Mouse (Mus musculus): Measurements from ENCODE around the gene Zmiz1.

The Zmiz1 gene

DNA sequence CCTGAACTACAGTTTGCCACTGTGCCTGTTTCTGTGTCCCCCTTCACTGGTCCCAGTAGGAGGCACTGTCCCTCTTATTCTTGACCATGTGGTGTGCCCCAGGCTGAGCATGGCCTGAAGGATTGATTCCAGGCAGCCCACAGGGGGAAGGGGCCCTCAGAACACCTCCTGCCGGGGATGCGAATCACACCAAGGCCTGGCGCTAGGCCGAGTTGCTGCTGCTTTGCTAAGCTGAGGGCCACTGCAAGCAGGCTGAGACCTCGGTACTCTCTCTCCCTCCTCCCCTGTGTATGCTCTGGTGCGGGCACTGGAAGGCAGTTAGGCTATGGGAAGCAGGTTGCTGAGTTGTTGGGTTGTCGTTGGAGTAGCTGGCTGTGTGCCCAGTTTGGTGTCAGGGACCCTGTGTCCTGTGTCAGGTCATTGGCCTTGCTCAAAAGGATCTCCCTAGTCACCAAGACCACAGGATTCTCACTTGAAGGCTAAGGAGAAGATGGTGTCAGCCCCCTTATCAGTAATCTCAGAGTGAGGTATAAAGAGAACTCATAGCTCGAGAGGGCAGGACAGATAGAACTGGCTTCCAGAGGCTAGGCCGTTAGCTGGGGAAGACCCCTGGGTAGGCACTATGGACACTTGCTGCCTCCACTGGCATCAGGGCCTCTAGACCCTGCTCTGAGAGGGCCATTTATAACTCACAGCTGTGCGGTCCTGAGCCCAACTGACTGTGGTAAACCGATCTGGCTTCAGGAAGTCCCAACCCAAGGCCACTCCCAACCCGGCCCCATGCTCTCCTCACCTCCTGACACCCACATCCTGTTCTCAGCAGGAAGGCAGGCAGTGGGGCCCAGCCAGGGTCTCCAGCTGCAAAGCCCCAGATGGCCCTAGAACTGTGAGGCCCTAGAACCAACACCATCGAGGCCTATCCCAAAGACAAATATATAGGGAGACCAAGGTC lies 57.9 kb downstream of the Zmiz1 start:
- peak; percentile 77 for DNase-seq

DNA sequence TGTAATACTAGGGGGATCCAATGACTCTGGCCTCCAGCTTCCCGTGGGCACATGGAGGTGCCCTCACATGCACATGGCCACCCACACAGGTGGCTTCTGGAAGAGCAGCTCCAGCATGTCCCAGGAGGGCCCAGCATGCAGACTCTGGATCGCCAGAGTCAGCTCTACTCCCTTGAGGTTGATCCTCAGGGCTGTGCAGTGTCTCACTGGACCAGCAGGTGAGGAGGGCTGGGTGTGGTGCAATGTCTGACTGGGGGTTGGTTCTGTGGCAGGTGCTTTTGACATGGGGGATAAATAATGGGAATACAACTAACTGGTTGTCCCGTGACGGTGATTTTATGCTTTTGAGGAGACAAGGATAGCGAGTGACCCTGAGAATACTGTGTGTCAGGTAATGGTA lies 59.7 kb downstream of the Zmiz1 start:
- DNase-seq = no peak

DNA sequence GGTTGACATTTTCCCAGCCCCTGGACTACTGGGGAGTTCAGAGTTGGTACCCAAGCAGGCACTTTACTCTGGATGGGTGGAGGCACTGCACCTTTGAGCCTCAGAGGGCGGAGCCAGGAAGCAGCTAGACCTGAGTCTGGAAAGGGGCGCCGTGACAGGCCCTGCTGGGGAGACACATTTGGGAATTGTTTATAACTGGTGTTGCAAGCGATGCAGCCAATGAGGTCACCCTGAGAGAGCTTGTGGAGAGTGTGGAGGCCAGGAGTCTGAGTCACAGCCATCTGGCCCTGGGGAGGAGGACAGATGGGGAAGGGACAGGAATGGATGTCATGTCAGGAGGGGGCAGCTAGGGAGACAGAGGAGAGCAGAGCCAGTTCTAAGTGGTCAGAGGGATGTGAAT lies 60.7 kb downstream of the Zmiz1 start:
- peak; percentile 98 for DNase-seq

DNA sequence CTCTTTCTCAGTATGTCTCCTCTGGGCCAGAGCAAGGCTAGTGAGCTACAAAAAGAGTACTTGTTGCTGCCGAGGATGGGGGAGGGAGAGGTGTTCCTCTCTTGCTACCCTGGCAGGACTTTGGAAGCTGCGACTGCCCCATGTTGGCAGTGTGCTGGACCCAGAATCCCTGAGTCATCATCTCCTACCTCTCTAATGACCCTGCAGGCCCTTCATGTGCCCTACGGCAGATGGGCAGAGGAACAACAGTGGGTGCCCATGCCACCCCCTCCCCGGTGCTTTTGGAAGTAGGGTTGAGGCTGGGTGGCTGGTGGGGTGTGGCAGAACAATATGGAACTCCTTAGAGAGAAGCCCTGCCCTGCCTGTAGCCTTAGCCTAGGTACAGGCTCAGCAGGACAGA lies 61.6 kb downstream of the Zmiz1 start:
- peak; percentile 82 for DNase-seq

DNA sequence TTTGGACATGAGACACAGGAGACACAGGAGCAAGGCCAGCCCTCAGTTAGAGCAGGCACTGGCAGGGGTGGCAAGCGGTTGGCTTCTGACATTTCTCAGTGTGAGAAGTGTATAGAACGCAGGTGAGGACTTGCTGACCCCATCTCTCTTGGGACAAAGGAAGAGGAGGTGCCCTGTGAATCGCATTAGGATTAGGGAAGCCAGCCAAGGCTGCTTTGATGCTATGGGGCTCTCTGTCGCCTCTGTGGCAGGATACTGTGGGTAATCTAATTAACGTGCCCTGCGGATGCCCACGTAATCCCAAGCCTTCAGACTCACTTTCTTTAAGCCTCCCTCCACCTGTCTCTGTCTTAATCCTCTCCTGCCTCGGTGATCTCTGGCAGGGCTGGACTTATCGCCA lies 62.0 kb downstream of the Zmiz1 start:
- DNase-seq = no peak

DNA sequence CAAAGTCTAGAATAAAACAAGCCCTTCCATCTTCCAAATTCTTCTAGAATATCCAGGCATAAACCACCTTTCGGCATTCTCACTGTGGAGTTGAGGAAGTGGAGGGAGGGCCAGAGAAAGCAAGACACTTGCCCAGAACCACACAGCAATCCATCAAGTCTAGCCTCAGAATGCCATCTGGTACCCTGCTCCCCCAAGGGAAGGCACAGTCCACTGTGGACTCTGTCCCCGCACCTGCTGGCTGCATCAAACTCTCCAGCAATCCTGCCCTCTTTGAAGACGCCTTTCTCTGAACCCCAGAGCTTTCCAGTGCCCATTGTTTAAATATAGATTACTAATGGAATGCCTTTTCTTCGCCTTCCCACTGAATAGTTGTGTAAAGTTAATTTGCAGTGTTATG lies 62.5 kb downstream of the Zmiz1 start:
- DNase-seq = no peak

DNA sequence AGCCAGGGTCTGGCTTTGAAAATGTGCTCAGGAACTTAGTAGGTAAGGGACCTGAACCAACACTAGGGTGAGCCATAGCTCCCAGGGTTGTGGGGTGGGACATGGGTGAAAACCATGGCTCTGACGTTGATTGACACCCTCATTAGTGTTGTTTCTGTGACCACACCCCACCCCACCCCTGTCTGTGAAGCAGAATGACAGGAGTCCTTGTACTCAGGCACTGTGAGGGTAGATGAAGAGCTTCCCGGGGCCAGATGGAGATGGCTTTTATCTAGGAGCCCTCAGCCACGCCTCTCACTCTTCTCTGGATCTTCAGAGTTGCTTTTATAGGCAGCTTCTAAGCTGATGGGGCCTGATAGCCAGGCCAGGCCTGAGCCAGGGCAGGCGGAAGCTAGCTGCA lies 63.4 kb downstream of the Zmiz1 start:
- DNase-seq = no peak

DNA sequence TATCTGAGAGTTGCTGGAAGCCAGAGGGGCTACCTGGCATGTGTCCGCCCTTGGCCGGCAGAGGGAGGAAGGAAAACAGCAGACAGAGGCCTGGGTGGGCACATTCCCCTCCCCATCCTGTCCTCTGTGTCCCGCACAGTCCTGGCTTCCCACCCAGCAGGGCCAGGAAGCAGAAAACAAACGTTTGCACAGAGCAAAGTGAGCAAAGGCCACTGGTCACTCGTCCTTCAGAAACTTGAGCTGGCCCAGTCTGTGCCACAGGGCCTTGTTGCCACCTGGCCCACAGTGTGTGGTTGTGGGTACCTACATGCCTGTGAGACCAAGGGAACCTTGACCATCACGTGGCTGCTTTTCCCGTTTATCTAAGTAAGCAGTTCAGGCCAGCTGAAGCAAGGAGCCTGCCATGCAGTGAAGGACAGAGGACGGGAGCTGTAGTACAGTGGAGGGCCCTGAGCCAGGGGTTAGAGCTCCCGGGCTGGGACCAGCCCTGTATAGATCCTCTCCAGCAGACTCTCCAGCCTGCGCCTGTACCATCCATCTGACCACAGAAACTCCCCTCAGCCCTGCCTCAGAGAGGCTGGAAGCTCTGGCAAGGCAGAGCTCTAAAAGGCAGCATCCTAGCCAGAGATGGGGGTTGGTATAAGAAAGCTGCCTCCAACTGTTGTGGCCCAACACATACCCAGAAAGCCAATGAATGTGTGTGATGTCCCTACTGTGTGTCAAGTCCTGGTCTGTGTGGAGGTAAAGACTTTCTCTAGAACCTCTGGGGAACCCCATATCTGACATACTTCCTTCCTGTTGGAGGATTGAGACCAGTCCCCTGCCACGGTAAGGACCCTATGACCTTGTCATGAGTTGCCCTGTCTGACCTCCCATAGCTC lies 64.5 kb downstream of the Zmiz1 start:
- DNase-seq = no peak

DNA sequence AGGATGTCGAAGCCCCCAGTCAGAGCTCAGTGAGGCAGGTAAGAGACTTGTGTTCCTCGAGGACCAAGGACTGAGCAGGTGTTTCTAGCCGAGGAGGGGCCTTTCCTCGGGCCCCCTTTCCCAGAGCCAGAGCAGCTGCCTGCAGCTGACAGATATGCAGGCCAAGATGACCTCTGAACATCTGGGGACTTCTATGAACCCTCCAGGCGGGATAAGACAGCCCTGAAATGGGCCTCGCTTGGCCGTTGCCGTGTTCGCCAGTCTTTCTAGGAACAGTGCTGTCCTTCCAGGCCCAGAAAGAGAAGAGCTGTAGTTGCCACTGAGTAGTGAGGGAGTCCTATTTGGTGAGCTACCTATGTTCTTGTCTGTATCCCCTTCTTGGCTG lies 65.1 kb downstream of the Zmiz1 start:
- no peak for DNase-seq

DNA sequence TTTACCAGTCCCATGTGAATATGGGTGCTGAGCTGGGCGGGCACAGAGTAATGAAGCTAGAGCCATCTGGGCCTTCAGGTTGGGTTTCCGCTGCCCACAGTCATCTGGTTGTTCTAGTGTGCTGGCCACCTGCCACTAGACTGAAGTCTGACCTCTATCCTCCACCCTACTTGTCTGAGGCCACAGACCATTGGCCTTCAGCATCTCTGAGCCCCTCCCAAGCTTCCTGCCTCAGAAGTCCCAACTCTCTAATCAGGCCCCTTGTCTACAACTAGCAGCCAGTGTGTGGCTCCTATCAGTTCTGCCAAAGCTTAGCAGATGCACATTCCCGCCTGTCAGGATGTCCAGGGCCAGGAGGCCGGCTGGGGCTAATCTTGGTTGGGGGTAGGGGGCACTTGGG lies 65.9 kb downstream of the Zmiz1 start:
- no peak for DNase-seq

DNA sequence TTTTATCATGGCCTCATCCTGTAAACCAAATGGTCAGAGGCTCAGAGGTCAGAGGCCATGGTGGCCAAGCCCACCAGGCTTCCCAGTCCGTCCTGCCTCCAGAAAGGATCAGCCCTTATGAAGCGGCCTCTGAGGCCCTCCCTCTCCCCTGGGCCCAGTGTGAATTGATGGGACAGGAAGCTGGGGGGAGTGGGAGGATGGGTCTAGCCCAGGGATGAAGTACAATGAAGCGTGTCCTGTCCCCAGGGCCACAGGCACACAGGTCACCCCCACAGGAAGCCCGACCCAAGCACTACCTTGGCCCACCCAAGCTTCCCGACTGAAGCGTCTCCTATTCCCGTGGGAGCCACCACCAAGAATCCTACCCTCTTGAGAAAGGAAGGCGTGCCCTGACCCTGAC lies 66.7 kb downstream of the Zmiz1 start:
- DNase-seq = no peak

DNA sequence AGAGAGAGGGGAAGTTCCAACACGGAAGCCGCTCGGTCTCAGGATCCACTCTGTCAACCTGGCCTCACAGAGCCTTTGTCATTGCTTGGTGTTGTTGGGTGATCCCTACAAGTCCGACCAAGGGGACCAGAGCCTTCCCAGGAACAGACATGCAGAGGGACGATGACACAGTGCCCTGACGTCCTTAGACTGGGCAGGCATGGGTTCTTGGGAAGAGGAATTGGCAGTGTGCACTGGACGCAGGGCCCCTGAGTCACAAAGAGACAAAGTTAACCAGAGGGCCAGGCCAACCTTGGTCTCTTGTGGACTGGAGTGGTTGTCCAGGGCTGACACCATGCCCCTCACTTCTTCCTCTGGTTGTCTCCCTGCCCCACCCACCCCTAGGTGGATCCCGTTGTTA lies 67.9 kb downstream of the Zmiz1 start:
- DNase-seq = no peak

DNA sequence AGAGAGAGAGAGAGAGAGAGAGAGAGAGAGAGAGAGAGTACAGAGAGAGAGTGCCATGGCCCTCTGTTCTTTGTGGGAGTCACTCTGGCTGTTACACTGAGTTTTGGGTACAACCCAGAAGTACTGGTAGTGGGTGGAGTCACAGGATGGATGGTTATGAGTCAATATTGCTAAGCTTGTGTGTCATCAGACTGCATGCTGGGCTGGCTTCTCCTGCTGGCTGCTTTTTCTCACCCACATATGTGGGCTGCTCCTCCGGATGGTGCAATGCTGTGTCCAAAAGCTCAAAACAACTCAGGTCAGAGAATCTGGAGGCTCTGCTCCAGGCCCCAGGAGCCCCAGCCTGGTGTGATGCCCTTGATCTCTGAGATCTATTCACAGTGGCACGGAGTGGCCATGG lies 68.3 kb downstream of the Zmiz1 start:
- DNase-seq = peak; percentile 78

DNA sequence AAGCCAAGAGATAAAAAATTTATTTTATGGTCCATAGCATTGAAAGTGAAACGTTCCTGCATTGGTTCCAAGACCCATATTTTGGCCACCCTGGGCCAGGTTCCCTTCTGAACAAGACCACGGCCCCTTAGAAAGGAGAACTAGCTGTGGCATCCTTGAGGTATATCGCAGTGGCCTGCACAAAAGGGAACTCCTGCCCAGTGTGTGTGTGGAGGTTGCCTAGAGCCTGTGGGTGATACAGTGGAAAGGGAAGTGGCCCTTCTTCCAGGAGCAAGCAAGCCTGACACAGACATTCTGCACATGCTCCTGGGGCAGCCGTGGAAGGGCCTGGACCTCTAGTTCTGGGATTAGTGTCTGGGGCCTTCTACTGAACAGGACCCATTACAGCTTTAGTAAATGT lies 71.4 kb downstream of the Zmiz1 start:
- no peak for DNase-seq

DNA sequence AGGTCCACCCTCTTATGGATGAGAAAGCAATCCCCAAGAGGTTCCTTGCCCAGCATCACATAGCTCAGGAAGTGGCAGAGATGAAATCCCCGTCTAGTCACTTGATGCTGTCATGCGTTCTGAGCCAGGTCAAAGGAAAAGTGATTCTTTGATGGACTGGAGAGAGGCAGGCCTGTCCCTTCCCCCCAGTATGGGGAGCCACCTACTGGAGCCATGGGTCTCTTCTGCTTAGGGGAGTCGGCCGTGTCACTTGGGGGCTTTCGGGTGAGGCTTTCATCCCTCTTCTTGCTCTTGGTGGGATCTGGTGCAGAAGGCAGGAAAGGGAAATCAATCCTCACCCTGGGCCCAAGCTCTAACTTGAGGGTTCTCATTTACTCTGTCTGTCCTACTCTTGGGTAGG lies 71.8 kb downstream of the Zmiz1 start:
- DNase-seq = no peak

DNA sequence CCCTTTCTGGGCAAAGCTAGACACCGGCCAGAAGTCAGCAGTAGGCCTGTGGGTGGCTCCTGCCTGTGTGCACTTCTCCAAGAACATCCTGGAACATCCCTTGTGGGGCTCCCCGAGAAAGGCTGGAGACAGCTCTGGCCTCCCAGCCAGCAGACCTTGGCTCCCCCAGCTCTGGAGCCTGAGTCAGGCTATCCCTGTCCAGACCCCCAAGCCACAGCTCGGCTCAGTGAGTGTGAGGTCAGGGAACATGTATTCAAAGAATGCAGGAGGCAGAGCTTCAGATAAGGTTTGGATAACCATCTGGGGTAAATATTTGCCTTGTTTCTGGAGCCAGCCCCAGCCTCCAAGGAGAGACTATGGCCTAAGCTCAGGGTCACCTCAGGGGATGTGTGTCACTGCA lies 74.0 kb downstream of the Zmiz1 start:
- DNase-seq = no peak

DNA sequence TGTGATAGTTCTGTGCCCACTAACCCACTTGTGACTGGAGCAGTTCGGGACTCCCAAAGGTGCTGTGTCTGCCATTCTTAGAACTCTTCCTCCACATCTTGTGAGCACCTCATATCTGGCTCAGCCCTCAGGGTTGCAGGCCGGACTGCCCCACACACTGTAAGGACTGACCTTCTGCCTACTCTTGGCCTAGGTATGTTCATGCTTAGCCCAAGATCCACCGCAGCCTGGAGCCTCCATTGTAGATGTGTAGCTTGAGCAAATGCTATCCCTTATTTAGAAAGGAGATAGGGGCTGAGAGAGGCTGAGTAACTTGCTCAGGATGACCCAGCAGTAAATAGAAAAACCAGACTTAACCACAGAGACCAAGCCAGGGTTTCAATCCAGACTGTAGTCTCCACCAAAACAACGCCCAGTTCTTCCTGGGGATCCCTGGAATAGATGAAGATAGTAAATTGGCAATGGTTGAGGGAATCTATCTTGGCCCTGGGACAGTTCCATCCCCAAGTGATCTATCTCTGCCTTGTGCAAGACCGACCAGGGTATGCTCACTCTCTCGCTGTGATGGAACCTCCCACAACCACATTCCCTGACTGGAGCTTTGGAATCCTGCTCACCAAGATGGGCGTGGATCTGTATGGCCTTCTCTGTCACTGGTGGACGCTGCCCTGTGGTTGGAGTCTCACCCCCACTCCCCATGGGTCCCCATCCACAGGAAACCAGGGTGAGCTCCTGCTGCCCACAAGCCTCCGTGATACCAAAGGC lies 74.8 kb downstream of the Zmiz1 start:
- no peak for DNase-seq

DNA sequence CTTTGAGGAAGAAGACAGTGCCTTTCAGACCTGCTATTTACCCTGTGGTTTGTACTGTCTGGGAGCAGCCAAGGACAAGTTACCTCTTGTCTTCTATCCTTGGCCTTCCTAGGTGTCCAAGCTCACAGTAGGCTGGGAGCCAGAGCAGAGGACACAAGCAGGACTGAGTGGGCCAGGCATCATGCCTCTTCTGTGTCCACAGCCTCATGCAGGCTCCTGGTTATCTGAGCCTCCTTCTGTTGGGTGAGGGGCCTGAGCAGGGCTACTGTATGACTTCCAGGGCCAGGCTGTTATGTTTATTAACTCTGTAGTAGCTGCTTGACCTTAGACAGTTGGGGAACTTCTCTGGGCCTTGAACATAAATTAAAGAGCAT lies 75.4 kb downstream of the Zmiz1 start:
- DNase-seq = no peak

DNA sequence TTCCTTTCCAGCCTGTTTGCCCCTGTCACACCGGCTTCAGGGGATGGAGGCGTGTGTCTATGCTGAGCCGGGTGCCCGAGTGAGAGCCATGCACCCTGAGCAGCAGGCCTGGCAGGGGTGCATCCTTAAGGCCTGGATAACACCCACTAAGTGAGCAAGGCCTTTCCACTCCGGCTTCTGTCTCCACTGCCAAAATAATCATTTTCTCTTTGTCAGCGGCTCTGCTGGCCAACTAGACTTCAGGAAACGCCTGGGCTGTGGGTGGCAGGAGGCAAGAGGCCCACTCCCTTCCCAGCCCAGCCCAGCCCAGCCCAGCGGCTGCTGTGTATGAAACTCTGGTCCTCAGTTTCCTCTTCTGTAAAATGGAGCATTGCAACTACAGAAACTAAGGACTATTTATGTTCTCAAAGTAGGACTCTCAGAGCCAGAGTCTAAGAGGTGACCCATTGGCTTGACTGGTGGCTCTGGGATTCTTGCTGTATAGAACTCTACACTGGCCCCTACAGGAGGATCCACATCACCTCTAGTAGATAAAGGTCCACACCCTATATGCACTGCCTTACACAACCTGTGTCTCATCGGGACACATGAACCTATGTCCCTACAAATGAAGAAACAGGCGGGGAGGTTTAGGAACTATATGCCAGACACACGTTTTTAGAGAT lies 76.1 kb downstream of the Zmiz1 start:
- DNase-seq = no peak

DNA sequence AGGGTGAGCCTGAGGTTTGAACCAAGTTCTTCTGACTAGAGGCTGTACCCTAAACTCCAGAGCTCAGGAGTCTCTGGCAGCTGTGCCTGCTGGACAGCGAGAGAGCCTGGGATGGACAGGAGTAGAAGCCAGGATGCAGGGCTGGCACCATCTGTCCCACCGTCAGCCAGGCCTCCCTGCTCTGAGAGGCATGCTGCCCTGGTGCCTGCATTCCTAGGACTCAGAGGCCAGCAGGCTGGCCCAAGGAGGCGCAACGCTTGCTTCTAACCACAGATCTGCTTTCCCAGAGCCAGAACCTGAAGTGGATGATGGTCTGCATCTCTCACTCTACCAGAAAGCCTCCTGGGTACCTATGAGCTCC lies 76.6 kb downstream of the Zmiz1 start:
- DNase-seq = peak; percentile 79

DNA sequence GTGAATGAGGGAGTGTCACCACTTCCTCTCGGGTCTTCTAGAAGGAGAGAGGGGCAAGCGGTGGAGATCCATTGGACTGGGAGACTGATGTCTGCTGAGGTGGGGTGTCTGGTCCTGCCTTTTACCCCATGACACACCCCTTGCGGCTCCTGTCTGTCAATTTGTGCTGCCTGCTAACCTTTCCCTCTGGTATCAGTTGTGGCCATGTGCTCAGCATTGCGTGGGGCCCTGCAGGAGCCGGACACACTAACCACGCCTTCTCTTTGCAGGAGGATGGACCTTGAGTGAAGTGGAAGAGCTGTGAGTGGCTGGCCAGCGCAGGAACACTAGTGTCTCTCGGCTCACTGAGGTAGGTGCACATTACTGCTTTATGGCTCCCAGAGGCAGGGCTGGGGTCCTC lies 77.5 kb downstream of the Zmiz1 start:
- DNase-seq = no peak

DNA sequence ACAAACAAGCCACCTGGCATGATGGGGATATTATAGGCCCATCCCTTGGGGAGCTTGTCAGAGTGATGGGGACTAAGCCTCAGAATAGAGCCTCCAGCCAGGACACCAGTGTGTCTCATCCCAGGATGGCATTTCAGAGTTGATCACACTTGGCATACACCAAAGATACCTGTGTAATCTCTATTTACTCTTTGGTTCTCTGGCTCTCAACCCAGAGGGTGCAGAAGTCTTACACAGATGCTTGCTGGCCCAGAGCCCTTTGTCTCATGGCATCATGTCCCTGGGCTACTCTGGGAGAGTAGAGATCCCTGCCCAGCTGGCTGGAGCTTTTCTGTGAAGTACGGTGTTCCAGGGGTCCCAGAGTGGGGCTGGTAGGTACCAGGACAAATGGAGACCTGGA lies 78.4 kb downstream of the Zmiz1 start:
- no peak for DNase-seq

DNA sequence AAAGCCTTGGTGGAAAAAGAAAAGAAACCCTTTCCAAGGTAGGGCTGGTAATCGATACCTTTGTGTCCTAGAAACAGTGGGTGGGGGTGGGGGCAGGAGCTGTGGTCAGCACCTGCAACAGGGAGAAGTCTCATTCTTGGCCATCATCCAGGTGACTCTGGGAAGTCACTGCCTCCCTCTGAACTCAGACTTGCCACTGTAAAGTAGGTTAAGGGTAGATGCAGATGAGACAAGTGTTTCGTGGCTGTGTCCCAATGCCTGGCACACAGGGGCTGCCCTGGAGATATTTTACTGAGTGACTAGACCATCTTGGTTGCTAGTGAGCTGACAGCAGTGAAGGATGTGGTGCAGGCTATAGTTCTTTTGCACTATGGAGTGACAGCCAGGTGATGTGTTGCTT lies 79.5 kb downstream of the Zmiz1 start:
- DNase-seq = no peak

Measured in cerebellum, adult 9-11 months (tissue).